Mouse (Mus musculus) embryonic facial prominence, embryonic 15.5 days (tissue): ENCODE measurements around the gene Plg. TPM values are rescaled to one million over a fixed set of nuclear protein-coding genes. Genes with fewer than 3 reads are reported as not detected.

Experiments used
- ATAC-seq: fragments of 200-750 bp; cut with Nextera tagmentation; 2 replicates; pipeline ENCODE4 v1.8.0; 2017; ENCODE audit warnings: low read depth, moderate TSS enrichment; ENCODE audit not compliant: insufficient number of reproducible peaks, low FRiP score, low TSS enrichment
- H3K27ac ChIP-seq: fragments of 300-500 bp; sonication (generic); replicated peaks from 2 replicates; pipeline ENCODE4 v1.5.1; 2015; ENCODE audit warnings: mild to moderate bottlenecking, inconsistent platforms
- H3K27me3 ChIP-seq: fragments of 300-500 bp; sonication (generic); 2 replicates; pipeline ENCODE4 v1.6.1; 2015; ENCODE audit warnings: inconsistent platforms
- H3K36me3 ChIP-seq: fragments of 300-500 bp; sonication (generic); 2 replicates; pipeline ENCODE4 v1.6.1; 2015; ENCODE audit warnings: mild to moderate bottlenecking, inconsistent platforms
- H3K4me1 ChIP-seq: fragments of 300-500 bp; sonication (generic); 2 replicates; pipeline ENCODE4 v1.6.1; 2015; ENCODE audit warnings: inconsistent platforms
- H3K4me2 ChIP-seq: fragments of 300-500 bp; sonication (generic); replicated peaks from 2 replicates; pipeline ENCODE4 v1.6.1; 2015; ENCODE audit warnings: mild to moderate bottlenecking, inconsistent platforms
- H3K4me3 ChIP-seq: fragments of 300-500 bp; sonication (generic); replicated peaks from 2 replicates; pipeline ENCODE4 v1.5.1; 2015; ENCODE audit warnings: mild to moderate bottlenecking, inconsistent platforms
- H3K9ac ChIP-seq: fragments of 300-500 bp; sonication (generic); 2 replicates; pipeline ENCODE4 v1.6.1; 2015; ENCODE audit warnings: inconsistent platforms
- H3K9me3 ChIP-seq: fragments of 300-500 bp; sonication (generic); replicated peaks from 2 replicates; pipeline ENCODE4 v1.6.1; 2016; ENCODE audit warnings: inconsistent platforms
- WGBS: fragments of 180-500 bp; shearing (Covaris S2); methylation state at CpG from one replicate; pipeline ENCODE4 v1.1.7; 2015; 5-methylcytosine and 5-hydroxymethylcytosine counted together
- polyA plus RNA-seq: library from polyadenylated mRNA; unstranded; fragments of >200 nt; fragmentation: Nextera tagmentation; extraction: Ambion mirVana; gene quantifications from 2 replicates; pipeline ENCODE4 v1.2.1, GENCODE M21; 2015

The Plg gene
- polyA plus RNA-seq, 1 experiment from 2014 or later: not detected

DNA sequence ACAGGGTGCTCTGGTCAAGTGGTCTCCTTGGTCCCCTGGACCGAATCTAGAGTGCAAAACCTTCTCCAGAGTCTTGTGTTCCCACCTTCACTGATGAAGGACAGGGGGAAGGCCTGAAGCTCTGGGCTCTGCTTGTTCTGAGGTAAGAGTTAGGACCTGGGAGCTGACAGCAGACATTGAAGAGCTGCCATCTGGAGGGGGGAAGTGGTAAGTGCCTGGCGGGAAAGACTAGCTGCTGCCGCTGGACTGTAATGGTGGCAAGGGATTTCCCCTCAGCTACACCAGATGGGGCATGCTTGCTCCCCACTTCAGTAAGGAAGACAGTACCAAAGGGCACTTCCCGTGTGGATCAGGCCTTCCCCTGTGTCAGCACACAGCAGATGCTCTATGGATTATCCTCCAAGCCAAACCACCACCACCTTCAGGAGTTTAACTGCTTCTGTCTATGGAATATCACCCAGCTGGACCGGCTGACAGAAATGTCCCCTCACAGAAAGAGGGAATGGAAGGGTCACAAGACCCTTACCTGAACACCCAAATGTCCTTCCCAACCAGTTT lies 11.0 kb upstream of the Plg start:
- Histone ChIP-seq H3K27me3 (no peaks in the 10 kb centered on the region), H3K4me1 (peaks cover 5% of the 10 kb centered on the region; the same call in 1 of the 2 replicates), H3K36me3 (no peaks in the 10 kb centered on the region), H3K4me2 (no peak overlapping the region), H3K9me3 (no peaks in the 10 kb centered on the region), H3K4me3 (no peak overlapping the region), H3K27ac (no peak overlapping the region), H3K9ac (no peak overlapping the region)
- 32% methylated on average over 5 of the region's 5 CpGs for WGBS
- ATAC-seq: peak; percentile 66; the same call in 1 of the 2 replicates

DNA sequence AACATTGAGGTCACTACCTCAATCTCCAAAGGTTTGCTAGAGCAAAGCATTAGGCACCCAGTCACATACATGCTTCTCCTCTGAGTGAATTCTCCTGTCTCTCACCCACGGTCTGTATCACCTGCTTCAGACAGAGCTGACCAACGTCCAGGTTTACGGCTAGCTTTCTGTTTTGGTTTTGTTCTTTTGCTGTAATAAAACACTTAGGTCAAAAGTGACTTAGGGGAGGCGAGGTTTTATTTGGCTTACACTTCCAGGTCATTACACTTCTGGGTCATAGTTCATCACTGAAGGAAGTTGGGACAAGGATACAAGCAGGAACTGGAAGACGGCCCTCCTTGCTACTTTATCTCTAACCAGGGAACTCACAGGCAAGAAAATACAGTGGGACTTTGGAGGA lies 9.0 kb upstream of the Plg start:
- no peaks in the 10 kb centered on the region for H3K27me3 ChIP-seq
- H3K27ac ChIP-seq: no peak overlapping the region
- H3K4me2 ChIP-seq: no peak overlapping the region
- H3K9me3 ChIP-seq: no peaks in the 10 kb centered on the region
- H3K4me1 ChIP-seq: peaks cover 5% of the 10 kb centered on the region; the same call in 1 of the 2 replicates
- 75% methylated on average over 5 of the region's 5 CpGs for WGBS
- no peak overlapping the region for H3K4me3 ChIP-seq
- no peaks in the 10 kb centered on the region for H3K36me3 ChIP-seq
- ATAC-seq: no peak
- H3K9ac ChIP-seq: no peak overlapping the region

DNA sequence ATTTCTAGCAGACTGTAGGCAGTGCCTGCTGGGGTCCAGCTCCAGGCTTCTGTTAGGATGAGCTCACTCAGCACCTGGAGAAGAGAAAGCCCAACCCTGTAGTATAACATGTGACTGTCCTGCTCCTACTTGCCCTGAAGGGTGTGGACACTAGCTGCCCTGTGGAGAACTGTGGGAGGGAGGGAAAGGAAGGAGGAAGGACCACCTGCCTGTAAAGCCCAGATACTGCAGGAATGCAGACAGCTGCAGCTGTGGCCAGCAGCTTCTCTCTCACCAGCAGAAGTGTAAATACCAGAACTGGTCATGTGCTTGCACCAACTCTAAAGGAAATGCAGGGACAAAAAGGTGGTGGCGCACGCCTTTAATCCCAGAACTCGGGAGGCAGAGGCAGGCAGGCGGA lies 8.1 kb upstream of the Plg start:
- H3K36me3 ChIP-seq: no peaks in the 10 kb centered on the region
- H3K9ac ChIP-seq: no peak overlapping the region
- H3K27me3 ChIP-seq: no peaks in the 10 kb centered on the region
- 0 out of 2 replicates have a peak, but pooled peaks have one; percentile 36 for ATAC-seq
- H3K4me3 ChIP-seq: no peak overlapping the region
- no peak overlapping the region for H3K27ac ChIP-seq
- H3K4me1 ChIP-seq: peaks cover 5% of the 10 kb centered on the region; the same call in 1 of the 2 replicates
- H3K4me2 ChIP-seq: no peak overlapping the region
- no peaks in the 10 kb centered on the region for H3K9me3 ChIP-seq
- 63% methylated on average over 4 of the region's 4 CpGs for WGBS

DNA sequence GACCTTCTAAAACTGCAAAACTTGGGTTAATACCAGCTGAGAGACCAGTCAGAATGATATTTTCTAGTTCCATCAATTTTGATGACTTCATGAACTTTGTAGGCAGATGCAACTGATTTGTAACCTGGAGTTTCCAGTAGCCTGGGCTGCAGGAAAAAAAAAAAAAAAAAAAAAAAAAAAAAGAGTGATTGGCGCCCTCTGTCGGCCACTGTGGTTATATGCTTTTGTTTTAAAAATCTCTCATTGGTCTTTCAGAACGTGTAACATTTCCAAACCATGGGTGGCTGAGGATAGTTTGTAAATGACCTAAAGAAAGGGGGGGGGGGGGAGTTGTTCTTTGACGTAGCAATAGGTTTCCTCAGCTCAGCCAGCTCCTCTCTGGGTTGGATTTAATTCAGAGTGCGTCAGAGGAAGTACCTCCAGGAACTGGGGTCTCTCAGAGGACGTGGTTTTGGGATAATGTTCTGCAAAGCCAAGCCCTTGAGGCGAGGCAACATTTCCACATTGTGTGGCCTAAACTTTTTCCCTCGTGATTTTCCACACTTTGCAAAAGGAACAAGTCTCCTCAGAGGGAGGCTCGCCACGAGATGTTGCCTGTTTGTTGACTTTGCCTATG lies 7.0 kb upstream of the Plg start:
- Histone ChIP-seq H3K4me2 (peak overlapping the region; percentile 35), H3K27ac (no peak overlapping the region), H3K36me3 (no peaks in the 10 kb centered on the region), H3K4me3 (no peak overlapping the region), H3K4me1 (peaks cover 5% of the 10 kb centered on the region; the same call in 1 of the 2 replicates), H3K9me3 (no peaks in the 10 kb centered on the region), H3K9ac (no peak overlapping the region), H3K27me3 (no peaks in the 10 kb centered on the region)
- WGBS: 28% methylated on average over 10 of the region's 10 CpGs
- no peak for ATAC-seq

DNA sequence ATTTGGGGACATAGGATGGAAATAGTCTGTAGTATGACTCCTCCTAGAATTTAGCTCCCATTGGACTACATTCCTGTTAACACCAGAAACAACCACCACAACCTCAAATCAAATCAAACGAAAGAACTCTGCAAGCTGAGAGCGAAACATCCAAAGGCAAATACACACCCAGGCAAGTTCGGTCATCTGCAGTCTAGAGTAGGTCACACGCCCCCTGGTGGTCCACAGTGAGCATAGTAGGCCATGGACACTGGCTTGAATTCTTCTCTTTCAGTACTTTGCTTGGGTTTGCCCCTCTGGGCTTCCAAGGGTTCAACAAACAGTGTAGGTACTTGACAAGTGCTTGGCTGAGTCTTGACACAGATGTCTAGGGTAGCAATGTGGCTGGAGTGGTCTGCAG lies 6.4 kb upstream of the Plg start:
- ATAC-seq: no peak
- Histone ChIP-seq H3K27me3 (no peaks in the 10 kb centered on the region), H3K4me1 (peaks cover 5% of the 10 kb centered on the region; the same call in 1 of the 2 replicates), H3K27ac (no peak overlapping the region), H3K4me2 (peak overlapping the region; percentile 35), H3K36me3 (no peaks in the 10 kb centered on the region), H3K9me3 (no peaks in the 10 kb centered on the region), H3K4me3 (no peak overlapping the region), H3K9ac (no peak overlapping the region)
- 16% methylated on average over 4 of the region's 4 CpGs for WGBS

DNA sequence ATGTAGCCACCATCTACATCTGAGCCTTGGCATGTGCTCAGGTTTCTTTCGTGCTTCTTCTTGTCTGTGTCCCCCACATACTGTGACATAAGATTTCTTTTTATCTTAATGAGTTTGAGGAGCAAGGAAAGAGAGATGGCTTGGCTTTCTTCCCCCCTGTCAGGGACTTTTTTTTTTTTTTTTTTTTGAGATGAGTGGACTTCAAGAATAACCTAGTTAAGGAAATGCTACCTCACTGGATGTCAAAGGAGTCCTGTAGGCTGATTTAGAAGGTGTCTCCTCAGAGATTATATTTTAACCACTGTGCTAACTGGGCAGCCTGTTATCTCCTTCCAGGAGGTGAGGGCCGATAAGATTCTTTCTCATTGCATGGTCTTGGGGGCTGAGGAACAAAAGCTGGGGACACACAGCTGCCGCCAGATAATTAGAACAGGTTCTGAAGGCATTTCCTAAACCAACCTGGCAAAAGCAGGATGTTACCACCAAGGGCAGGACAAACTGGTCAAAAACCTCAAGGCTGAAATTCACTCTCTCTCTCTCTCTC lies 4.7 kb upstream of the Plg start:
- no peak for ATAC-seq
- 70% methylated on average over 3 of the region's 3 CpGs for WGBS

DNA sequence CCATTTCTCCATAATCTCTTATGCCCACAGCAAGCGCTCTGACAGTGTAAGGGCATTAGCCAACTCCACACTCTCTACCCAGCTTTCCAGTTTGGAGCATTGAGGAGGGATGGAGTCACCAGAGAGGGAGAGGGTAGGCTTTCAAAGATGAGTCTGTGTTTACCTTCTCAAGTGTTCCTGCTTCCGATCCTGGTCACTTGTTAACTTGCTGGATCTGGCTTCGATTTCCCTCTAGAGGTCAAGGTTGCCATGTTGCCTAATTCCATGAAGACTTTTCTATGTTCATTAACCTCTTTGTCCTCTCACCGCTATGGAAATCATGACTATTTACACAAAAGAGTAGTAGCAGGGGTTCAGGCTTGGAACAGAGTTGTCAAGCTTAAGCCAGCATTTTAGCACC lies 1.9 kb downstream of the Plg start:
- no peak overlapping the region for H3K4me2 ChIP-seq
- WGBS: 84% methylated on average over 4 of the region's 4 CpGs
- H3K36me3 ChIP-seq: no peaks in the 10 kb centered on the region
- no peak overlapping the region for H3K27ac ChIP-seq
- no peak for ATAC-seq
- no peaks in the 10 kb centered on the region for H3K9me3 ChIP-seq
- no peaks in the 10 kb centered on the region for H3K27me3 ChIP-seq
- H3K4me3 ChIP-seq: no peak overlapping the region
- H3K4me1 ChIP-seq: no peaks in the 10 kb centered on the region
- H3K9ac ChIP-seq: no peak overlapping the region

More for the DNA sequence above, 4.7 kb upstream of the Plg start:
- no peak overlapping the region for H3K4me3 ChIP-seq
- no peaks in the 10 kb centered on the region for H3K9me3 ChIP-seq
- no peaks in the 10 kb centered on the region for H3K36me3 ChIP-seq
- H3K9ac ChIP-seq: no peak overlapping the region
- no peaks in the 10 kb centered on the region for H3K27me3 ChIP-seq
- H3K4me2 ChIP-seq: no peak overlapping the region
- no peak overlapping the region for H3K27ac ChIP-seq
- peaks cover 5% of the 10 kb centered on the region; the same call in 1 of the 2 replicates for H3K4me1 ChIP-seq

DNA sequence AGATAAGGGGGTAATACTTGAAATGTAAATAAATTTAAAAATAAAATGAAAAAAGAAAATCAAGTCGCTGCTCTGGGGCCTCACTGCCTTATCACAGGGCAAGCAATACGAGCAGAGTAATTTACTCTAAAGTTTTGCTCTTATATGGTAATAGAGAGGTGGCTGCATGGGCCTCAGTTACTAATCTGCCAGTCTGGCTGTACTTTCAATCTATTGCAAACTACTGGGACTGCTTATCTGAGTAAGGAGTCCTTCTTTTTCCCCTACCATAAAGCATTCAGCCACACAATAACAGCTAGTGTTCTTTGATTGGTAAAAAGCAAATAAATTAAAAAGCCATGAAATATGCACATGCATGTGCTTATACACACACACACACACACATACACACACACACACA lies 3.2 kb downstream of the Plg start:
- Histone ChIP-seq H3K9ac (no peak overlapping the region), H3K36me3 (no peaks in the 10 kb centered on the region), H3K4me2 (no peak overlapping the region), H3K27ac (no peak overlapping the region), H3K4me3 (no peak overlapping the region), H3K27me3 (no peaks in the 10 kb centered on the region), H3K9me3 (no peaks in the 10 kb centered on the region), H3K4me1 (no peaks in the 10 kb centered on the region)
- 80% methylated on average over 2 of the region's 2 CpGs for WGBS
- no peak for ATAC-seq

DNA sequence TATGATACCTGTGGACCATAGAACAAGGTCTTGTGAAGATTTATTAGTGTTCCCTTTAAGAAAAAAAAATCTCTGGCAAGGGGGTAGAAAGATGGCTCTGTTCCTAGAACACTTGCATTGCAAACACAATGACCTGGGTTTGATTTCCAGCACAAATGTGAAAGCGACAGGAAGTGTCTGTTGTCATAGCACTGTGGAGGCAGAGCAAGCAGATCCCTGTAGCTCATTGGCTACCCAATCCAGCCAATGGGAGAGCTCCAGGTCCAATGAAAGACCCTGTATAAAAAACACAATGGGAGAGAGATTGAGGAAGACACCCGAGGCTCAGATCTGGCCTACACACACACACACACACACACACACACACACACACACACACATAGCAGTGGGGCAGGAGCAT lies 4.1 kb downstream of the Plg start:
- WGBS: 16% methylated on average over 2 of the region's 2 CpGs
- Histone ChIP-seq H3K27ac (no peak overlapping the region), H3K36me3 (no peaks in the 10 kb centered on the region), H3K4me1 (no peaks in the 10 kb centered on the region), H3K27me3 (no peaks in the 10 kb centered on the region), H3K4me3 (no peak overlapping the region), H3K4me2 (no peak overlapping the region), H3K9ac (no peak overlapping the region), H3K9me3 (no peaks in the 10 kb centered on the region)
- no peak for ATAC-seq

DNA sequence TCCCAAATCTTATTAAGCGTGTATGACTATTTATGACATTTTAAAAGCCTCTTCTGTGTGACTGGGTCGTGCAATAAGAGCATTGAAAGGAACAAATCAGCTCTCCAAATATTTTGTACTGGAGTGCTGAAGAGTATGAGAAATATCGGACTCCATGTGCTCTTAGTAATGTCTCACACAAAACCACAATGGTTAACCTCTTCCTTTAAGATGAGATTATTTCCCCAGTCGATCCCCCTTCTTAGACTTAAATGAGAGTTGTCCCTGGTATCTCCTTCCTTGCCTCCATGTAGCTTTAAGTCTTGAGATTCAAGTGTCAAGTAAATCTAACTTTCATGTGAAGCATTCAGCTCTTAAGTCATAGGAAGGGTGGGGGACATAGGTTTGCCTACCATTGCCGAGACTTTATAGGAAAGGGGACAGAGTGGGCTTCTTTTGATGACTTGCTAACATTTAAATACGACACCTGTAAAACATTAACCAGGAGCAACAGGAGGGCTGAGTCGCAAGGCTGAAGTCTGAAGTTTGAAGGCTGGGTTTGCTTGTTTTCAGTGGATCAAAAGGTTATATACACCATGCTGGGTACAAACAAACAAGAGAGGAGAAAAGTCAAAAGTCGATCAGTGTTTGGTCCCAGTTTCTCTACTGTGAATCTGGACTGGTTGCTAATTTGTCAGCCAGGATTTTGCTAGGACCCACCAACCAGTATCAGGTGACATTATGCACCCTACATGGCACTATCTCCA lies 6.8 kb downstream of the Plg start:
- ATAC-seq: no peak
- H3K27me3 ChIP-seq: no peaks in the 10 kb centered on the region
- no peak overlapping the region for H3K9ac ChIP-seq
- H3K4me3 ChIP-seq: no peak overlapping the region
- WGBS: 70% methylated on average over 8 of the region's 8 CpGs
- no peak overlapping the region for H3K27ac ChIP-seq
- no peaks in the 10 kb centered on the region for H3K9me3 ChIP-seq
- H3K4me2 ChIP-seq: no peak overlapping the region
- no peaks in the 10 kb centered on the region for H3K4me1 ChIP-seq
- H3K36me3 ChIP-seq: no peaks in the 10 kb centered on the region

DNA sequence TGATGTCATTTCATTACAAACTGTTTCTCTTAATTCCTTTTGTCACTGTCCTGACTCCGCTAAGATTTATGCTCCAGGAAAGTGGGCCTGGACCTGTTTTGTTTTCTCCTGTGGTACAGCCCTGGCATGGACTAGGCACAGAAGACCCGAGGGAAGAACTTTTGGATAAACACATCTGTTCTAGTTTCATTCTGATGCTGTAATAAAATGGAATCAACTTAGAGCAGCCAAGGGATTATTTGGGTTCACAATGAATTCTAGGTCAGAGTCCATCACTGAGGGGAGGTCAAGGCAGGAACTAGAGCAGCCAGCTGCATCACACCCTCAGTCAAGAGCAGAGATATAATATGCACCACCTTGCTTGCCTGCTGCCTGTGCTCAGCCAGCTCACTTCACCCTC lies 9.4 kb downstream of the Plg start:
- no peaks in the 10 kb centered on the region for H3K27me3 ChIP-seq
- 68% methylated on average over 2 of the region's 2 CpGs for WGBS
- no peak overlapping the region for H3K9ac ChIP-seq
- H3K4me2 ChIP-seq: no peak overlapping the region
- no peaks in the 10 kb centered on the region for H3K36me3 ChIP-seq
- no peak overlapping the region for H3K27ac ChIP-seq
- ATAC-seq: no peak
- no peaks in the 10 kb centered on the region for H3K4me1 ChIP-seq
- no peaks in the 10 kb centered on the region for H3K9me3 ChIP-seq
- H3K4me3 ChIP-seq: no peak overlapping the region
